Mouse (Mus musculus) hindbrain, embryonic 10.5 days (tissue): ENCODE measurements around the gene Ano3. TPM values are rescaled to one million over a fixed set of nuclear protein-coding genes. Genes with fewer than 3 reads are reported as not detected.

Source experiments
- DNase-seq: peaks from one replicate; pipeline ENCODE4 v3.0.0-alpha.2; 2017; ENCODE audit warnings: low spot score
- H3K27ac ChIP-seq: fragments of 300-500 bp; sonication (generic); 2 replicates; pipeline ENCODE4 v1.5.1; 2016; ENCODE audit warnings: mild to moderate bottlenecking, moderate library complexity
- H3K27me3 ChIP-seq: fragments of 300-500 bp; sonication (generic); 2 replicates; pipeline ENCODE4 v1.6.1; 2016; ENCODE audit warnings: mild to moderate bottlenecking; ENCODE audit not compliant: poor library complexity, insufficient read depth, severe bottlenecking
- H3K36me3 ChIP-seq: fragments of 300-500 bp; sonication (generic); 2 replicates; pipeline ENCODE4 v1.6.1; 2016; ENCODE audit warnings: mild to moderate bottlenecking, moderate library complexity
- H3K4me1 ChIP-seq: fragments of 300-500 bp; sonication (generic); replicated peaks from 2 replicates; pipeline ENCODE4 v1.6.1; 2016; ENCODE audit warnings: mild to moderate bottlenecking
- H3K4me3 ChIP-seq: fragments of 300-500 bp; sonication (generic); 2 replicates; pipeline ENCODE4 v1.5.1; 2016; ENCODE audit warnings: mild to moderate bottlenecking, moderate library complexity
- H3K9me3 ChIP-seq: fragments of 300-500 bp; sonication (generic); 2 replicates; pipeline ENCODE4 v1.6.1; 2016; ENCODE audit warnings: mild to moderate bottlenecking, moderate library complexity
- WGBS: fragments of 180-500 bp; shearing (Covaris S2); methylation state at CpG from one replicate; pipeline ENCODE4 v1.1.7; 2016; 5-methylcytosine and 5-hydroxymethylcytosine counted together
- polyA plus RNA-seq: library from polyadenylated mRNA; unstranded; fragments of >200 nt; fragmentation: Nextera tagmentation; extraction: Ambion mirVana; gene quantifications from 2 replicates; pipeline ENCODE4 v1.2.1, GENCODE M21; 2016

The Ano3 gene
- polyA plus RNA-seq, 1 experiment from 2014 or later, result 1.3 TPM

DNA sequence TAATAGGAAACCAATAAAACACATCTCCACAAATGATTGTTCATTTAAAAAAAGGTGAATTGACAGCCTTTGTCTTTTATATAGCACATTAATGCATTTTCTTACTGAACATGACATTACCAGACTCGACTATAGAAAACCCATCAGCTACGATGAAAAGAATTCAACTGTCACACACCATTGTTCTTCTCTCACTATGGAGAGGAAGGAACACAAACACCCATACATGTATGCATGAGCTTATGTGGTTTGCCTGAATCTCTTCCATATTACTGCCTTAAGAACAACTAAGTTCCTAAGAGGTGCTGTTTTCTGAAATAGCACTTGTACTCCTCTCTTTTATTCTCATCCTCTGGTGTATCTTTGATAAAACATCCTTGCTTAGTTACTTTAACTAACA lies 191.3 kb downstream of the Ano3 start:
- Histone ChIP-seq H3K36me3 (no peaks in the 10 kb centered on the region), H3K27ac (no peak overlapping the region), H3K9me3 (no peaks in the 10 kb centered on the region), H3K27me3 (no peaks in the 10 kb centered on the region), H3K4me1 (0 out of 2 replicates have a peak, but pooled peaks cover 4% of the 10 kb centered on the region), H3K4me3 (no peak overlapping the region)
- WGBS, result 43% methylated on average over 2 of the region's 2 CpGs
- DNase-seq, result no peak

DNA sequence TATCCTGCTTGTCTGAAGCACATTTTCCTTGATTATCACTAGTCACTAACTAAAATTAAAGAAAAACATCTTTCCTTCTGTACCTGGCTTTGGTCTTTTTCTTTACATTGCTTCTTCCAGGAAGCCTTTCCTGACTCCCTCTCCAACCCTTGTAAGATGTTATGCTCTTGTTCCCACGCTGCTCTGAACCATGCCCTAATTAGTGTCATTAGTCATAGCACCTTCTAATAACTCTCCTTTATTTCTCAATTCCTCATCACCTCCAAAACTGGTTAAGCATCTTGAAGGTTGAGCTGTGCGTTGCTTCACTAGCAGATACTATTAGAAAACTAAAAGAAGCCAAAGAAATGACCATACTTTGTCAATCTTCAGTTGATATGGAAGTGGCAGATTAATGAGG lies 193.2 kb downstream of the Ano3 start:
- H3K4me1 ChIP-seq, result 0 out of 2 replicates have a peak, but pooled peaks cover 4% of the 10 kb centered on the region
- no peaks in the 10 kb centered on the region for H3K36me3 ChIP-seq
- DNase-seq, result no peak
- no peaks in the 10 kb centered on the region for H3K27me3 ChIP-seq
- H3K9me3 ChIP-seq, result no peaks in the 10 kb centered on the region
- H3K27ac ChIP-seq, result no peak overlapping the region
- H3K4me3 ChIP-seq, result no peak overlapping the region
- 87% methylated on average over 2 of the region's 2 CpGs for WGBS

DNA sequence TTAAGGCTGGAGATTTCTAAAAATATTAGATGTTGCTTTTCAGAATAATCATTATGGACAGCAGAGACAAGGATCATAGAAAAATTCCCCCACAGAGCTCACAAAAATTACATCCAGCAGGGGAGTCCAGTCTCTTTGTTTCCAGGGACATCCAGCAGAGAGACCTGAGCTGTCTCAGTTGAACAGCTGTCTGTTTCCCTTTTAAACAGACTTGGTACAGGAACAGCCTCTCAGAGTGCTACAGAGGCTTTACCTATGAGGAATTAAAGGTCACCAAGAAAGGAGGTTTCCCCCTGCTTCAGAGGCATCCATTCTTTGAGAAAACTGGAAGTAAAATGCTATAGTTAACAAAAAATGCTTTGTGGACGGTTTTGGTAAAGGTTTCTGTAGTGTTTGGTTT lies 210.2 kb downstream of the Ano3 start:
- H3K27ac ChIP-seq, result no peak overlapping the region
- no peaks in the 10 kb centered on the region for H3K9me3 ChIP-seq
- no peaks in the 10 kb centered on the region for H3K4me1 ChIP-seq
- no peaks in the 10 kb centered on the region for H3K27me3 ChIP-seq
- 63% methylated on average over 1 of the region's 1 CpGs for WGBS
- H3K4me3 ChIP-seq, result no peak overlapping the region
- DNase-seq, result no peak
- no peaks in the 10 kb centered on the region for H3K36me3 ChIP-seq

DNA sequence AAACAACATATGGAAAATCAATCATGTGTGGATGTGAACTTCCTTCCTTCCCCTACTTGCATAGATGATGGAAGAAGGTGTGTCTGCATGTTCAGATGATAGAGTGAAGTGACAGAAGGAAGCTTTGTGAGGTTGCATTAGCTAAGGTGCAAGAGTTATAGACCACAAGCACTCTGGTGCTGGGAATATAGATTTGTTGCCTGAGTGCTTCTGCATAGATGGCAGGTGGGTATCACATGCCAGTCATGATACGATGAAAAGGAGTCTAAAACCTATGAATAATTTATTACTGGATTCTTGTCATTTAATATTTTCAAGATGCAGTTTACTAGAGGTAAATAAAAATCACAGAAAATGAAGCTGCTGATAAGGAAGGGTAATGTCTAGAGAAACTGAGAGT lies 210.9 kb downstream of the Ano3 start:
- no peak overlapping the region for H3K27ac ChIP-seq
- DNase-seq, result no peak
- H3K4me1 ChIP-seq, result no peaks in the 10 kb centered on the region
- no peaks in the 10 kb centered on the region for H3K36me3 ChIP-seq
- H3K9me3 ChIP-seq, result no peaks in the 10 kb centered on the region
- 81% methylated on average over 1 of the region's 1 CpGs for WGBS
- no peaks in the 10 kb centered on the region for H3K27me3 ChIP-seq
- H3K4me3 ChIP-seq, result no peak overlapping the region

DNA sequence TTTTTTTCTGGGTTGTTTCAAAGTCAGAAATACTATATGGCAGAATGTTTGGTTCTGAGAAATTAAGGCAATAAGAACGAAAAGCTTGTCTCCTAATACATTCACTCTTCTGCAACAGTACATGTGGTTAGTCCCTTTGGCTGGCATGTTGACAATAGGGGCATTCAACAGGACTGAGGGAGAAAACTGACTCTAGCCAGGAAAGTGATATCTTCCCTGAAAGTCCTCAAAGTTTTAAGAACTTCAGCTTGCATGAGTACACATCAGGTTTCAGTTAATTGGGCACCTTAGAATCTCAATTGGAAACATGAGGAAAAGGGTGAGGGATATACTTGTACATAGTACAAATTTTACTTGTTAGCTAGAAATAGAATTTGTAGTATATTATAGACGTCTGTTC lies 212.7 kb downstream of the Ano3 start:
- 61% methylated on average over 2 of the region's 2 CpGs for WGBS
- Histone ChIP-seq H3K4me1 (no peaks in the 10 kb centered on the region), H3K27me3 (no peaks in the 10 kb centered on the region), H3K27ac (no peak overlapping the region), H3K4me3 (no peak overlapping the region), H3K9me3 (no peaks in the 10 kb centered on the region), H3K36me3 (no peaks in the 10 kb centered on the region)
- no peak for DNase-seq

DNA sequence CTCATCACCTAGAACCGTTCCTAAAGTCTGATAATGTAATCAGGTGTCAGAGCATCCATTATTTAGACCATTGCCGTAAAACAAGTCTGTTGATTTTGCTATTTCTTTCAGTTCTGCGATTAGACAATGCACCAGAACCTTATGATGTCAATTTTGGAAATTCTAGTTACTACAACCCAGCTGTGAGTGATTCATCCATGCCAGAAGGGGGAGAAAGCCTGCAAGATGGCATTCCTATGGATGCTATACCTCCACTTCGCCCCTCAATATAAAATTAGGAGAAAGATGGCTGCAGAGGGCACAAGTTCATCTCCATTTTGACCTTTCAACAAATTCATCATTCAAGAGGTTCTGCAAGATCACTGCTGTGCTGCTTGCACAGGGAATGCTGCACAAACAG lies 213.5 kb downstream of the Ano3 start:
- no peaks in the 10 kb centered on the region for H3K4me1 ChIP-seq
- 83% methylated on average over 4 of the region's 4 CpGs for WGBS
- no peaks in the 10 kb centered on the region for H3K27me3 ChIP-seq
- H3K27ac ChIP-seq, result no peak overlapping the region
- DNase-seq, result no peak
- H3K9me3 ChIP-seq, result no peaks in the 10 kb centered on the region
- H3K4me3 ChIP-seq, result no peak overlapping the region
- no peaks in the 10 kb centered on the region for H3K36me3 ChIP-seq

DNA sequence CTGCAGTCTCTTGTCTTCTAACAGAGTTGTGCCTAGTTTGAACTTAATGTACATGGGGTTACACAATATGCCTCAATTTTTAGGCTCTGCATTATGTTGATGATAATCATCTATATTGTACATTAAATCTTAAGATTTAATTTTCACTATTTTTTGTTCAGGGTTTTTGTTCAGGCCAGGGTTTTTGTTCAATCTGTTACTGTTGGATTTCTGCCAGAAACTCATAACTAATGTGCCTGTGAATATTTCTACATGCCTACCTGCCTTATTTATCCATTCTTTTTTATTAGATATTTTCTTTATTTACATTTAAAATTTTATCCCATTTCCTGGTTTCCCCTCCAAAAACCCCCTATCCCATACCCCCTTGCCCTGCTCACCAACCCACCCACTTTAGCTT lies 224.6 kb downstream of the Ano3 start:
- H3K27me3 ChIP-seq, result no peaks in the 10 kb centered on the region
- no peaks in the 10 kb centered on the region for H3K4me1 ChIP-seq
- no peak overlapping the region for H3K27ac ChIP-seq
- H3K4me3 ChIP-seq, result no peak overlapping the region
- no peak for DNase-seq
- no peaks in the 10 kb centered on the region for H3K9me3 ChIP-seq
- H3K36me3 ChIP-seq, result no peaks in the 10 kb centered on the region

DNA sequence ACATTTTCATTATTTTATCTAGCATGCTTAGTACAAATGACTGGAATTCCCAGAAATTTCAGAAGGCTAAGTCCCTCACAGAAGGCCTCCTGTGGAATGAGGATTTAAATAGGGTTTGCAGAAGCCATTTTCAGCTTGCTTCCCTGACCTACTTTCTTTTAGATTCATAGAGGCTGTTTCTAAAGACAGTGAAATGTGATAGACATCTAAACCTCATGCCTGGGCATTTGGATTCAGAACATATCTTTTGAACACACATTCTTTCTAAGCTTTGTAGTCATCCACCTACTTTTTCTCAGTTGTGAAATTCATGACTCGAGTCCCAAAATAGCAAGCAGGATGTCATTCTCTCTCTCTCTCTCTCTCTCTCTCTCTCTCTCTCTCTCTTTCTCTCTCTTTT lies 228.5 kb downstream of the Ano3 start:
- Histone ChIP-seq H3K4me3 (no peak overlapping the region), H3K27me3 (no peaks in the 10 kb centered on the region), H3K9me3 (no peaks in the 10 kb centered on the region), H3K27ac (no peak overlapping the region), H3K36me3 (no peaks in the 10 kb centered on the region), H3K4me1 (no peaks in the 10 kb centered on the region)
- DNase-seq, result no peak
- WGBS, result 92% methylated on average over 1 of the region's 1 CpGs

DNA sequence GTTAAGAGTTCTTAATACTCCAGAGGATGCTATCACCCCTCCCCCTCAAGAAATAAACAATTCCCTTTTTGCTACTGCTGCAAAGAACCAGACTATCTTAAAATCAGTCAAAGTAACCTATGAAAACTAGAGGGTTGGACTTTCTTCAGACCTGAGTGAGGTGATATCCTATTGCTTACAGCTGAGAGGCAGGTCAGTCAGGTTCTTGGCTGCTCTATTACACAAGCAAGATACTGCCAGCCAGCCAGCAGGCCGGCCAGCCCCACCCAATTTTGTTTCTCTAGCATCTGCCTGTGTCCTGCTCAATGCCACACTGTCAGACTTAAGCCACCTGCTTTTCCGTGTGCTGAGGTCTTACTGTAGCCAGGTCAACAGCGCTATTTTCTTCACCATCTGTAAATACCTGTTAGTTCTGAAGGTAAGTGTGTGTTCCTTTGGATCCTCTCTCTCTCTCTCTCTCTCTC lies 229.4 kb downstream of the Ano3 start, which contains the start of gene Muc15:
Muc15 (plus strand) TSS at position 51 of the 464 bp plus-strand sequence.
- WGBS, result 60% methylated on average over 3 of the region's 3 CpGs
- H3K4me3 ChIP-seq, result no peak within 1 kb of the TSS
- H3K4me1 ChIP-seq, result no peaks in the 10 kb centered on the region
- no peak within 1 kb of the TSS for H3K27ac ChIP-seq
- H3K27me3 ChIP-seq, result no peaks in the 10 kb centered on the region
- H3K9me3 ChIP-seq, result no peaks in the 10 kb centered on the region
- DNase-seq, result no peak
- no peaks in the 10 kb centered on the region for H3K36me3 ChIP-seq

DNA sequence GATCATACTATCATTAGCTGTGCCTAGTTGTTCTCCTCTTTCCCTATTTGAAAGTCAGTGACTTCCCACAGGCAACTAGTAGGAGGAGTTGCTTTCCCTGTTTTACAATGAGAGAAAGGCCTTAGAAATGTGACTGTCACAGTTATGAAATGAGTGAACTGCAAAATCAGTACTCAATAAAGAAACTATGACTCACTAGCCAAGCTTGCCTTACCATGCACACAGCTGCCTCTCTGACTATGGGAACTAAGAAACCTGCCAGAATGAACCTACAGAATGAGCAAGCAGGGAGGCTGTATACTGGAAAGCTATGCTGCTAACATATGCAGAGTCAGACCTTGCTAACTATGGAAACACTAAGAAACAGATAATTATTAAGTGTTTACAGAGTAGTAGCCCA lies 231.7 kb downstream of the Ano3 start:
- H3K27me3 ChIP-seq, result no peaks in the 10 kb centered on the region
- H3K36me3 ChIP-seq, result no peaks in the 10 kb centered on the region
- DNase-seq, result no peak
- H3K4me3 ChIP-seq, result no peak overlapping the region
- H3K27ac ChIP-seq, result no peak overlapping the region
- H3K9me3 ChIP-seq, result no peaks in the 10 kb centered on the region
- H3K4me1 ChIP-seq, result no peaks in the 10 kb centered on the region

DNA sequence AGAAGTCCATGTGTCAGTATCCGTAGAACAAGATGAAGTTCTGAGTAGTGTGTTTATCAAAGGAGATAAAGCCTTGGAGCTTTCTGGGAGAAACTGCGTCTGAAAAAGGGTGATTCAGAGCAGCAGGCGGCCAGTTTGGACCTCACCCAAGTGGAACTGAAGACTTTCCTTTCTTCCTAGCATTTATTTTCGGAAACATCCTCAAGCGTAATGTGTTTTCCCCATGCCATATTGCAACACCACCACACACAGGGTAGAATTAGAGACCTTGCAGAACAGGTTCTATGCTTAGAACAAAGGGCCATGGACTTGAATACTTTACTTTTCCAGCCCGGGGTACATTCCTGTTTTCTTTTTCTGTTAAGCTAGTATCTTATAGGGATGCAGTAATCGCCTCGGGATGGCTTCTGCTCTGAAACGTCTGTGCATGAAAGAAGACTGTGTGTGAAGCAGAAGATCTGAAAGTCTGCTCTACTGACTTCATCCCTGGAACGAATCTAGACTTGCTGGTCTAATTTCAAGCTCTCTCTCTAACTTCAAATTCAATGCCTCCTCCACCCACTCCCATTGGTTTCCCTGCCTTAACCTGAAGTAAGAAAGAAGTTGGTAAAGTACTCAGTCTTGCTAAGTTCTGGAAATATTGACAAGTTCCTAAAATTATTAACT lies 240.5 kb downstream of the Ano3 start:
- 86% methylated on average over 10 of the region's 10 CpGs for WGBS
- H3K27ac ChIP-seq, result no peak overlapping the region
- no peak overlapping the region for H3K4me3 ChIP-seq
- no peaks in the 10 kb centered on the region for H3K9me3 ChIP-seq
- no peaks in the 10 kb centered on the region for H3K27me3 ChIP-seq
- no peaks in the 10 kb centered on the region for H3K36me3 ChIP-seq
- H3K4me1 ChIP-seq, result no peaks in the 10 kb centered on the region
- no peak for DNase-seq

DNA sequence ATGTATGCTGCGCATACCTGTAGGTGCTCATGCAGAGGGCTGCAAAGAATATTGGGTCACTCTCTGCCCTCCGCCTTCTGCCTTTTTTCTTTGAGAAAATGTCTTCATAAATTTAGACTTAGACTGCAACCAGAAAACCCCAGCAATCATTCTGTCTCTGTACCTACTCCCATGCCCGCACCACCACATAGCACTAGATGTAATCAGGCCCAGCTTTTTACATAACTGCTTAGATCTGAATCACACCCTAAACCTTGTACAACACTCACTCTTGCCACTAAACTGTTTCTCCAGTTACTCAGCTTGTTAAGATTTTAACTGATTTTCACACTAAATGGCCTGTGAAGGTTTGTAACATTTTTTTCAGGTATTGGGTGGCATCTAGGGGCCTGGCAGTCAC lies 241.3 kb downstream of the Ano3 start:
- Histone ChIP-seq H3K4me3 (no peak overlapping the region), H3K36me3 (no peaks in the 10 kb centered on the region), H3K27ac (no peak overlapping the region), H3K27me3 (no peaks in the 10 kb centered on the region), H3K9me3 (no peaks in the 10 kb centered on the region), H3K4me1 (no peaks in the 10 kb centered on the region)
- DNase-seq, result no peak
- WGBS, result 94% methylated on average over 3 of the region's 3 CpGs

DNA sequence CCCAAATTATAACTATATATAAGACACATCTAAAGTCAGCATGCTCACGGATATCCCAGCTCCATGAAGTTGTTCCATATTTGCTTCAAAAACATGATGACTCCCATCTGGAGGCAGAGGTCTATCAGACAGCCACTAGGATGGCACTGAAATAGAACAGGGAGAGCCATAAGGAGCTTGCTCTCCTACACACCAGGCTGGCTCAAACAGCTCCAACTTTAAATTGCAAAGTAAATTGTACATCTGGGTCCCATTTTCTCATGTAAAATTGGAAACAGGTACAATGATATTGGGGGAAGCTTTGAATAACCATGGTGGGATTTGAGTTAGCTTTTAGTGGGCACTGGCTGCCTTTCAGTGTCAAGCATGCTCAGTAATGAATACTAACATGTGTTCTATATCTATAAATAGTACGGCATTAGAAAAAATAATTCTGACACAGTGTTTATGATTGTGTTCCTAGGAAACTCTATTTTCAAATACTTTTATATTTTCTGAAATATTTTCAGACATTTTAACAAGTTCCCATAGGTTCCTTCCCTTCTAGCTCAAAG lies 279.6 kb downstream of the Ano3 start:
- no peak overlapping the region for H3K27ac ChIP-seq
- H3K27me3 ChIP-seq, result no peaks in the 10 kb centered on the region
- no peaks in the 10 kb centered on the region for H3K4me1 ChIP-seq
- no peaks in the 10 kb centered on the region for H3K36me3 ChIP-seq
- no peaks in the 10 kb centered on the region for H3K9me3 ChIP-seq
- no peak for DNase-seq
- H3K4me3 ChIP-seq, result no peak overlapping the region
- 87% methylated on average over 2 of the region's 2 CpGs for WGBS

DNA sequence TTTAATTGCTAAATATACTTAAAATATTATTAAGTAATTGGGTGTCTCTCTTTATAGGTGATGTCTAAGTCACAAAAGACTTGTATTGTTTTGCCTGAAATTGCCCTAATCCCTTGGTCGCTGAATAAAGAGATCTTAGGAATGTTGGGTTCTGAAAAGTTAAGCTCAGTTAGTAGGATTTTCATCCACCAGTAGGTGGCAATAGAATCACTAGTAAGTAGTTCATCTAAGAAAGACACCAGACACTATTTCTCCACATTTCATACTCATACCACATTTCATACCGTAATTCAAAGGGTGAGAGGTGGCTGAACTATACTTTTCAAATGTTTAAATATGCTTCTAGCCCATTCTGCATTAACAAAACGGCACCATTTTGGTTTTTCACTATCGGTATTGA lies 287.4 kb downstream of the Ano3 start:
- Histone ChIP-seq H3K4me1 (no peaks in the 10 kb centered on the region), H3K36me3 (no peaks in the 10 kb centered on the region), H3K9me3 (no peaks in the 10 kb centered on the region), H3K27me3 (no peaks in the 10 kb centered on the region), H3K27ac (no peak overlapping the region), H3K4me3 (no peak overlapping the region)
- 50% methylated on average over 4 of the region's 4 CpGs for WGBS
- no peak for DNase-seq
